Mouse (Mus musculus): ENCODE results near the gene Cdh13.

The Cdh13 gene

DNA sequence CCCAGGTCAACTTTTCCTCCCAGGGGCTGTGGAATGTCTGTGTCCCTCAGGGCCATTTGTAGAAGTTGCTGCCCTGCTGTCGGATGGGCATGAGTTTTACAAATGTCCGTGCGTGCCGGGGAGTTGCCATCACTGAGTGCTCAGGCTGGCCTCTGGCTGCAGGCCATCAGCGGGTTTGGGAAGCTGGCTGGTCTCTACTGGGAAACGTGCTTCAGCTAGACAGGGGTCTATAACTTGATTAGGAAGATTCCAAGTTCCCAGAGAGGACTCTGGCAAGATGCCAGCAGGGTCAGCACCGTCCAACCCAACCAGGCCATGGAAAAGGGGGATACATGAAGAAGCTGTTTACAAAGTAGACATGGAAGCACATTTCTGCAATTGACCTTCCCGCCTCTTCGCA, 163.0 kb downstream of the Cdh13 start:
- DNase-seq (ENCODE audit: low spot score in 2 of 2), result no peak

DNA sequence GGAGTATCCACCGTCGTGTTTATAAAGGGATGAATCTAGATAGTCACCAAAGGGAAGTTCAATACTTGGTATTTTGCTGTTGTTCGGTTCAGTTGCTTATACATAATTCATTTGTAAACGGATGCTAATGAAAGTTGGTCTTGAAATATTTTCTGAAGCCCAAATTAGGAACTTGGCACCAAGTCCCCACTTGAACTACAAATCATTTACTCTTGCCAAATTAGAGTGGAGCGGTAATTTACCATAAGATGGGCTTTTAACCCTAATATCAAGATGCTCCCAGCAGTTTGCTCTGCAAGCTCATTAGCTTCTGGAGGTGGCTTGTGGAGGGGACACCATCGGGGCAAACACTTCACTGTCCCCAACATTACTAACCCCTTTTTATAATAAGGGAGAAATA, 164.5 kb downstream of the Cdh13 start:
- no peak for DNase-seq (ENCODE audit: low spot score in 2 of 2)

DNA sequence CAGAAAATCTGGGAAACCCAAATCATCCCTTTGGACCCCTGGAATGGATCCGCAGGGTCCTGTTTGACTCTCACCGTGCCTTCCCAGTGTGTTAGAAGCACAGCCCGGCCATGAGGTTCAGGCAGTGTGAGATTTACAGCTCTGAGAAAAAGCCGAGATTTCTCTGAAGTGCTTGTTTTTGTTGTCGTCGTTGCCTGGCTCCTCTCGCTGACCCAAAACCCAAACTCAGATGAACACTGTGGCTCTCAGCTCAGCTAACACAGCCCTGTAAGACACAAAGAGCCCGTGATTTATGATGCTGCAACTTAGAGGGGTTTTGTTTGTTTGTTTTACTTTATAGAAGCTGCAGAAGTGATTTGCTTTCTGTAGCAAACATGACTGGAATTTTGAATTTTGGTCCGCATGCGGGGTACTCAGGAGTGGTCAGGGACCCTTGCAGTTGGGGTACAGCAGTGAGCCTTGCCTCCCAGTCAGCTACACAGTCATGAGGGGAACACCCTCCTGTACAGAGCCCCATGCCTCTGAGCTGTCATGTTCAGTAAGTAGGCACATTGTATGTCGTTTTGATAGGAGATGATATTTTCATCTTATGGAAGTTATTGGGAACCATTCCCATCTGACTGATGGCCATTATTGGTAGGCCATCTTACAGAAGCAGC, 169.0 kb downstream of the Cdh13 start:
- no peak for DNase-seq (ENCODE audit: low spot score in 2 of 2)

DNA sequence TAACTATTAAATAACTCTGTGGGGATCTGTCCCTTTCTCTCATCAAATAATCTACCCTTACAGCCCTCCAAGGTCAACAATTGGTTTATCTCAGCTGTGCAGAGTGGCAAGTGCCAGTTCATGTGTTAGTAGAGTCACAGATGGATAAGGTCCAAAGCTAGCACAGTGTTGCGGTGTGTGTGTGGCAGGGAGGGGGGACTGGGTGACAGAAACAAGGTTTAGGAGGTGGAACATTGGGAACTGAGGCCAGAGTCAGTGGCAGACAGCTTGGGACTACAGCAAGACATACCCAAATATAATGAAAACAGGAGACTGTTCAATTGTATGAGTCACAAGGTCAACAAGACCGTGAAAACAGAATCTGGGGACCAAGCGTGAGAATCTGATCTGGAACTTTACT, 171.7 kb downstream of the Cdh13 start:
- DNase-seq (ENCODE audit: low spot score in 2 of 2), result no peak

GRCm38 (mm10) chr8:118465330-118465948, 181.9 kb downstream of the Cdh13 start:
- no peak for DNase-seq (ENCODE audit: low spot score in 2 of 2)

DNA sequence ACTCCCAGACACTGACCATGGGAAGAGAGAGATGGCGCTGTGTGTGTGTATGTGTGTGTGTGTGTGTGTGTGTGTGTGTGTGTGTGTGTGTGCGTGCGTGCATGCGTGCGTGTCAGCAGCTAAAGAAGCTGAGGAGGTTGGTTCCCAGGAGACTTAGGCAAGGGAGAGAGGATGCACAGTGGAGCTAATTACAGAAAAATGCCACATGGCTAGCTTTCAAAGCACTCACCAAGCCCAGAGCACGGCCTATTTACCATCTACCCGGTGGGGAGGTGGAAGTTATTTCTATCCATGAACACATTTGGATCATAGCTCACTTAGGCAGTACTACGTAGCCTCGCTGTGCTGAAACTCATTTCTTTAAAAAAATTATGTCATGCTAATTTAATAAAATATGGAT, 194.1 kb downstream of the Cdh13 start:
- no peak for DNase-seq (ENCODE audit: low spot score in 2 of 2)

DNA sequence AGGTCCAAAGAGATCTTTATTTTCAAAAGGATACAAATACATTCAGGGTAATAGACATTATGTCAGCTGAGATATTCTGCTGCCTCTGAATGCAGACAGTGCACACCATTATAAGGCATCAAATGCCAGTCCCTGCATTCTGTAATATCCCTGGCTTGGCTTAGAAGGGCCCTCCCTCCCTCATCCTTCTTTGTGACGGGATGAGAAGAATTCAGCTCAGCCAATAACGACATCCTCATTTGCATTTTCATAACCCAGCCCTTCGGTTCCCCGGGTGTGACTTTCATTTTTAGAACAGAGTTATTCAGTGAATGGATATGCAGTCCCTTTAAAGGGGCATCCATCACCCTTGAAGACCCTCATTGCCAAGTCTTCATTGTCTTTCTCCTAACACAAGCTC, 205.2 kb downstream of the Cdh13 start:
- no peak for DNase-seq (ENCODE audit: low spot score in 2 of 2)

GRCm38 (mm10) chr8:118502509-118502908, 219.0 kb downstream of the Cdh13 start:
- no peak for DNase-seq (ENCODE audit: low spot score in 2 of 2)

DNA sequence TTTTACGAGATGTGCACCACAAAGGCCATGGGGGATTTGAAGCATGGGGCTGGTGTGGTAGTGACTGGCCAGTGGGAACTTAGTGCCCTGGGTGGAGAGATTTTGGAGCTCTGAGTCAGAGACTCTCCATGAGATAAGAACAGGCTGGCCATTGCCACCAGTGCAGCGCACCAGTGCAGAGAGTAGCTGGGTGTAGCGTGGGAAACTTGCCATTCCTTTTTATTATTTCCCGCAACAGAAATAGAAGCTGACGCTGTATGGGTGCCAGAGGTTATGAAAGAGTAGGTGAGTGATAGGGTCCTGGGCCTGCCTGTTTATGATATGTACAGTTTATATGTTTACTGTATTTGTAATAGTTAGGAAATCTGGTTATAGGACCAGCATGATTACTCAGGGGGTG, 225.9 kb downstream of the Cdh13 start:
- DNase-seq (ENCODE audit: low spot score in 2 of 2), result no peak

- DNase-seq (ENCODE audit: low spot score in 2 of 2), result no peak
These were observed 229.7 kb downstream of the Cdh13 start for GRCm38 (mm10) chr8:118513259-118513658.

DNA sequence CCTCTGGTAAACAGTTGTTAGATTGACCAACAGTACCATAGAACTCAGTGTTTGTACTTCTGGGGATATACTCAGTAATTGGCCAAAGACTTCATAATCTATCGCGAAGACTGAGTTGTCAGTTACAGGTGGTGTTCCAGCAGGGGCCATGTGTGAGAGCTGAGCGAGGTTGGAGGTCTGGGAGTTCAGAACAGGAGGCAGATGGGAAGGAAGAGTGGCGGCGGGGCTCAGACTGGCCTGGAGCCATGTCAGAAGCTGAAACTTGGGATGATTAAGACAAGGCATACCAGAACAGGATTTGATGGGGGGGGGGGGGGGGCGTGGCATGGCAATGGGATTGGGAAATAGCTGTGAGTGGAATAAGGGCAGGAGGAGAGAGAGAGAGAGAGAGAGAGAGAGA, 232.1 kb downstream of the Cdh13 start:
- no peak for DNase-seq (ENCODE audit: low spot score in 2 of 2)

- DNase-seq (ENCODE audit: low spot score in 2 of 2), result no peak
These were observed 233.5 kb downstream of the Cdh13 start for GRCm38 (mm10) chr8:118517071-118517470.

GRCm38 (mm10) chr8:118518030-118518741, 234.7 kb downstream of the Cdh13 start:
- DNase-seq (ENCODE audit: low spot score in 2 of 2), result no peak

DNA sequence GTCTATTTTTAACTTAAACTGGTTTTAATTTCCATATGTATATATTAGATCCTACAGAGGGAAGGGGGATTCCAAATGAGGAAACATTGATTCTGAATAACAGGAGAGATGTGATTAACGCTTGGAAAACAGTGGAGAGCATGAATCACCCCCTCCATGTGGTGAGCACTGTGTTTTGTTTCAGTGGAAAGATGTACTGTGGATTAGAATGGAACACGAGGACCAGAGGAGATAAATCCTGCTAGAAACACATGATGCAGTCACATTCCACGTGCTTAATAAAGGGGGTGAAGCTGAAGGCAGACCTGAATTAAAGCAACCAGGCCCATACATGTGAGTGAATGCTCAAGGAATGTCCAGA, 235.2 kb downstream of the Cdh13 start:
- DNase-seq (ENCODE audit: low spot score in 2 of 2), result no peak

DNA sequence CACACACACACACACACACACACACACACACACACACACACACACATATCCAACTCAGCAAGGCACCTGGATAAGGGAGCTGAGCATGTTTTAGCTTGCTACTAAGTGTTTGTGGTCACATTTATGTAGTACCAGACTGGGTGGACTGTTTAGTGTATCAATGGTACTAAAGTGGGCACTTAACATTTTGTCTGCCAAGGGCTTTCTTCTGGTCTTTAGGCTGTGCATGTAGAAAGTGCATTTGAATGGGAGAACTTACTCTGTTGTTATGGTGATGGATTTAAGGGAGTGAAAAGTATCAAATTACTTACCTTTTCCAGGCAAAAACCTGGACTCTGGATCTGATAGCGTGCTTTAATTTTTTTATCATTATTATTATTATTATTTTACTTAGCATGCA, 240.4 kb downstream of the Cdh13 start:
- DNase-seq (ENCODE audit: low spot score in 2 of 2), result no peak

- no peak for DNase-seq (ENCODE audit: low spot score in 2 of 2)
These were observed 255.5 kb downstream of the Cdh13 start for GRCm38 (mm10) chr8:118538816-118539558.

- DNase-seq (ENCODE audit: low spot score in 2 of 2), result no peak
These were observed 256.0 kb downstream of the Cdh13 start for GRCm38 (mm10) chr8:118539559-118539819.

- no peak for DNase-seq (ENCODE audit: low spot score in 2 of 2)
These were observed 256.4 kb downstream of the Cdh13 start for GRCm38 (mm10) chr8:118539941-118540340.

DNA sequence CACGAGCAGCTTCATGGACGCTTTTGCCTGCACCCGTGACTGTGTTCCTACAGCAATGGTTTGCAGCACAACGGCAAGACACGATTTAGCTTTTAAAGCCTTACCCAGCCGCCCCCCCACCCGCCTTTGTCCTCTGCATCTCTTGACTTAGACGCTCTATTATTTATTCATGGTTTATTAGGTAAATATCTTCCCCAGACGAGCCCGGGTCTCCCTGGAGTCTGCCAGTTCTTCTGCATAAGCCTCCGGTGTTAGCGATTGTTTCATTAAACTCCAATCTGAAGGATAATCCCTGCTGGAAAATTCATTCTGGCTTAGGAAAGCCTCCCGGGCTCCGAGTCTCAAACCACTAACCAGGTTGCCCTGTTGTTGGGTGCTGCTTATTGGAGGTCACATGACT, 268.9 kb downstream of the Cdh13 start:
- no peak for DNase-seq (ENCODE audit: low spot score in 2 of 2)

GRCm38 (mm10) chr8:118552842-118553241, 269.3 kb downstream of the Cdh13 start:
- DNase-seq (ENCODE audit: low spot score in 2 of 2), result no peak

DNA sequence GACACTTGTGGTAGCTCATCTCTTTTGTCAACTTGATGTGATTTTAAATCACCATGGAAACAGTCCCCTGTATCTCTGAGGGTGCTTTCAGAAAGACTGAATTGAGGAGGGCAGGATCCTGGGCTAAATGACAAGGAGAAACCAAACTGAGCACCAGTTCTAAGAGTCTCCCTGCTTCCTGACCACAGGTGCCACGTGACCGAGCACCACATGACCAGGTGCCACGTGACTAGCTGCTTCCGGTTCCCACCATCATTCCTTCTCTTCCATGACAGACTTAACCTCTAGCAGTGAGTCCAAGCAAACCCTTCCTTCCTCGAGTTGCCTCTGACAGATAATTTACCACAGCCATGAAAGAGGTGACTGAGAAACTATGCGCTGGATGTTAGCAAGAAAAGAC, 280.5 kb downstream of the Cdh13 start:
- no peak for DNase-seq (ENCODE audit: low spot score in 2 of 2)

DNA sequence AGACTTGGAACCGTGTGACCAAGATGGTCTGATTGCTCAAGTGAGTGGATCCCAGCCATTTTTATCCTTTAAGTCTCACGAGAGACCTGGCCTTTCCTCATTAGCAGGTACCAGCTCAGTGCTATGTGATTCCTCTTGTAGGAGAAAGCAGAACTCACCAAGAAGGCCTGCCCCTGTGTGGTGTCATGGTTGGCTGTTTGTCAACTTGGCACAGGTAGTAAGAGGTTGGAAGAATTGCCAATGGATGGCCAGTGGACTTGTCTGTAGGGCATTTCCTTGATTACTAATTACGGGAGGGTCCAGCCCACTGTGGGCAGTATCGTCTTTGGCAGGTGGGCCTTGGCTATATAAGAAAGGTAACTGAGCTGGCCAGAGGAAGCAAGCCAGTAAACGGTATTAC, 281.7 kb downstream of the Cdh13 start:
- no peak for DNase-seq (ENCODE audit: low spot score in 2 of 2)

Data from spleen, postnatal 10 days (tissue).